Mouse (Mus musculus): ENCODE measurements around the gene Gpr137c.

The Gpr137c gene

GRCm38 (mm10) chr14:45219281-45220089, at the start of gene Gpr137c:
Gene Gpr137c (plus strand): TSS chr14:45219717.
- DNase-seq (ENCODE audit: low read depth): peak; percentile 99

- no peak for DNase-seq (ENCODE audit: low read depth)
These were observed 47.3 kb upstream of the Gpr137c start for GRCm38 (mm10) chr14:45172260-45172659.

- DNase-seq (ENCODE audit: low read depth): no peak
These were observed 44.3 kb upstream of the Gpr137c start for GRCm38 (mm10) chr14:45175012-45175740.

- DNase-seq (ENCODE audit: low read depth): no peak
These were observed 40.3 kb upstream of the Gpr137c start for GRCm38 (mm10) chr14:45179186-45179585.

- no peak for DNase-seq (ENCODE audit: low read depth)
These were observed 39.9 kb upstream of the Gpr137c start for GRCm38 (mm10) chr14:45179606-45180005.

GRCm38 (mm10) chr14:45181611-45182010, 37.9 kb upstream of the Gpr137c start:
- no peak for DNase-seq (ENCODE audit: low read depth)

- DNase-seq (ENCODE audit: low read depth): no peak
These were observed 28.5 kb upstream of the Gpr137c start for GRCm38 (mm10) chr14:45190999-45191398.

GRCm38 (mm10) chr14:45200607-45201006, 18.9 kb upstream of the Gpr137c start:
- DNase-seq (ENCODE audit: low read depth): no peak

- no peak for DNase-seq (ENCODE audit: low read depth)
These were observed 8.8 kb upstream of the Gpr137c start for GRCm38 (mm10) chr14:45210683-45211082.

- no peak for DNase-seq (ENCODE audit: low read depth)
These were observed 8.1 kb upstream of the Gpr137c start for GRCm38 (mm10) chr14:45211431-45211830.

GRCm38 (mm10) chr14:45216711-45217340, 2.7 kb upstream of the Gpr137c start:
- no peak for DNase-seq (ENCODE audit: low read depth)

- DNase-seq (ENCODE audit: low read depth): no peak
These were observed 1.8 kb upstream of the Gpr137c start for GRCm38 (mm10) chr14:45217693-45218092.

GRCm38 (mm10) chr14:45220090-45220956, 806 bp downstream of the Gpr137c start, which contains the start of gene Txndc16:
Gene Txndc16 (minus strand): TSS chr14:45220328.
- no peak for DNase-seq (ENCODE audit: low read depth)

- DNase-seq (ENCODE audit: low read depth): no peak
These were observed 1.6 kb downstream of the Gpr137c start for GRCm38 (mm10) chr14:45220957-45221630.

GRCm38 (mm10) chr14:45239042-45239441, 19.5 kb downstream of the Gpr137c start:
- no peak for DNase-seq (ENCODE audit: low read depth)

GRCm38 (mm10) chr14:45241613-45242012, 22.1 kb downstream of the Gpr137c start:
- no peak for DNase-seq (ENCODE audit: low read depth)

GRCm38 (mm10) chr14:45251548-45252076, 32.1 kb downstream of the Gpr137c start:
- no peak for DNase-seq (ENCODE audit: low read depth)

GRCm38 (mm10) chr14:45263831-45264592, 44.5 kb downstream of the Gpr137c start:
- DNase-seq (ENCODE audit: low read depth): no peak

- DNase-seq (ENCODE audit: low read depth): no peak
These were observed 56.3 kb downstream of the Gpr137c start for GRCm38 (mm10) chr14:45275816-45276215.

GRCm38 (mm10) chr14:45282066-45282465, 62.5 kb downstream of the Gpr137c start:
- no peak for DNase-seq (ENCODE audit: low read depth)

All from c-Kit-positive CD71-negative TER-119-negative erythroid progenitor cells, embryonic 14.5 days (primary cell).